Mouse (Mus musculus) stomach, postnatal 0 days (tissue): ENCODE data around the gene Slc6a1. TPM values are rescaled to one million over a fixed set of nuclear protein-coding genes. Genes with fewer than 3 reads are reported as not detected.

Experiments
- ATAC-seq: fragments of 200-750 bp; cut with Nextera tagmentation; 2 replicates; pipeline ENCODE4 v1.8.0; 2017; ENCODE audit not compliant: low FRiP score, low TSS enrichment
- DNase-seq: peaks from one replicate; pipeline ENCODE4 v3.0.0-alpha.2; 2016; ENCODE audit warnings: low spot score
- H3K27ac ChIP-seq: fragments of 300-500 bp; sonication (generic); replicated peaks from 2 replicates; pipeline ENCODE4 v1.5.1; 2014; ENCODE audit warnings: mild to moderate bottlenecking, control low read depth
- H3K27me3 ChIP-seq: fragments of 300-500 bp; sonication (generic); 2 replicates; pipeline ENCODE4 v1.6.1; 2014; ENCODE audit warnings: low read length; ENCODE audit not compliant: control insufficient read depth, insufficient read depth
- H3K36me3 ChIP-seq: fragments of 300-500 bp; sonication (generic); 2 replicates; pipeline ENCODE4 v1.6.1; 2014; ENCODE audit warnings: low read length, mixed read lengths; ENCODE audit not compliant: control insufficient read depth, insufficient read depth
- H3K4me1 ChIP-seq: fragments of 300-500 bp; sonication (generic); replicated peaks from 2 replicates; pipeline ENCODE4 v1.6.1; 2014; ENCODE audit warnings: antibody characterized with exemption; ENCODE audit not compliant: control insufficient read depth, insufficient read depth
- H3K4me2 ChIP-seq: fragments of 300-500 bp; sonication (generic); replicated peaks from 2 replicates; pipeline ENCODE4 v1.6.1; 2014; ENCODE audit warnings: low read depth, mild to moderate bottlenecking, control low read depth, moderate library complexity
- H3K4me3 ChIP-seq: fragments of 300-500 bp; sonication (generic); 2 replicates; pipeline ENCODE4 v1.5.1; 2014; ENCODE audit warnings: low read depth, low read length, control low read depth
- H3K9ac ChIP-seq: fragments of 300-500 bp; sonication (generic); 2 replicates; pipeline ENCODE4 v1.6.1; 2014; ENCODE audit warnings: mild to moderate bottlenecking, low read length, control low read depth, mixed read lengths
- H3K9me3 ChIP-seq: fragments of 300-500 bp; sonication (generic); 2 replicates; pipeline ENCODE4 v1.6.1; 2016; ENCODE audit warnings: low read length; ENCODE audit not compliant: control insufficient read depth
- CTCF ChIP-seq: IDR thresholded peaks from 2 replicates; pipeline ENCODE4 v1.5.1; 2016; ENCODE audit warnings: antibody characterized with exemption, low read depth, mild to moderate bottlenecking, moderate library complexity
- EP300 ChIP-seq: optimal IDR thresholded peaks from 2 replicates; pipeline ENCODE3; 2016; ENCODE audit warnings: antibody characterized with exemption
- WGBS: fragments of 180-500 bp; shearing (Covaris S2); extraction: QIAGEN DNeasy Blood & Tissue Kit; methylation state at CpG from one replicate; pipeline ENCODE4 v1.1.7; 2014; 5-methylcytosine and 5-hydroxymethylcytosine counted together
- polyA plus RNA-seq: library from polyadenylated mRNA; unstranded; fragments of >200 nt; fragmentation: Nextera tagmentation; extraction: Ambion mirVana; gene quantifications from 2 replicates; pipeline ENCODE4 v1.2.1, GENCODE M21; 2015

Slc6a1 gene
- polyA plus RNA-seq, 1 experiment from 2014 or later, result not detected

DNA sequence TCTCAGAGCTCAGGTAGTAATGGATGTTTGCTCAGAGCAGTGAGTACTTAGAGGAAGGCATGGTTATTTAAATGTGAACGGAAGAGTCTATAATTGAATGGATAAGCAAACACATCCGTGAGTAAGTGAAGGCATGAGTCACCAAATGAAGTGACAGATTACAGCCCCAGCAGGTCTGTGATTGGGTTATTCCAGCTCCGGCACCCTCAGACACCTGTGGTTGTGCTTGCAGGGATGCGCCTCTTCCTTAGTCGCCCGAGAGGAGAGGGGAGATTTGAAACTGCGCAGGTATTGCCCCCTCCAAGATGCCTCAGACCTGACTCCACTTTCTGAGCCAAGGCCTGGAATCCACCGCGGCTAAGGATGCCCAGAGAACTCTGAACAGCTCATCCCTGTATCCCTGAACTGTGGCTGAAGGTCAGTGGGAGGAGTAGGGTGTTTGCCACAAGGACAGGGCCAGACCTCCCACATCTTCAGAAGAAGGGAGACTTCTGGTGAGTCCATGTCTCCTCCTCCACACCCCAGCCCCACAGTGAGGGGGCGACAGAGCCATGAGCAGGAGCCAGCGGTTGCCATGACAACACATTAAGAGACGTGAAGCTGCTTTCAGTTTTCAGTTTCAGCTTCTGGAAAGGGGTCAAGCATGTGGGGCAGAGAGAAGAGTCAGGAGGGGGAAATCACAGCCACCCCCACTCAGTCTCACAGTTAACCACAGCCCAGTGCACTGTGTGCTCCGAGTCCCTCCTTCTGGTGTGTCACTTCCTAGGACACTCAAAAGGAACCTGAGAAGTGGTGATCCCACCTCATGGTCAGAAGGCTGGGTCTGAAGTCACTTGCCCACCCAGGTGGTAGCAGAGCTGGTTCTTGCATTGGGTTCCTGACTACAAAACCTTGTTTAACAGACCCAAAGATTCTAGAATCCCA, 65.7 kb downstream of the Slc6a1 start:
- H3K4me1 ChIP-seq, result no peaks in the 10 kb centered on the region
- H3K9ac ChIP-seq, result no peak overlapping the region
- no peak overlapping the region for H3K4me2 ChIP-seq
- H3K9me3 ChIP-seq, result no peaks in the 10 kb centered on the region
- WGBS, result 34% methylated on average over 13 of the region's 13 CpGs
- TF ChIP-seq CTCF, result 0 out of 2 replicates have a peak, but pooled peaks have one; percentile 11
- TF ChIP-seq EP300, result no peak
- H3K4me3 ChIP-seq, result no peak overlapping the region
- no peak overlapping the region for H3K27ac ChIP-seq
- no peaks in the 10 kb centered on the region for H3K36me3 ChIP-seq
- H3K27me3 ChIP-seq, result no peaks in the 10 kb centered on the region
- DNase-seq (no peak), ATAC-seq (0 out of 2 replicates have a peak, but pooled peaks have one; percentile 25)

DNA sequence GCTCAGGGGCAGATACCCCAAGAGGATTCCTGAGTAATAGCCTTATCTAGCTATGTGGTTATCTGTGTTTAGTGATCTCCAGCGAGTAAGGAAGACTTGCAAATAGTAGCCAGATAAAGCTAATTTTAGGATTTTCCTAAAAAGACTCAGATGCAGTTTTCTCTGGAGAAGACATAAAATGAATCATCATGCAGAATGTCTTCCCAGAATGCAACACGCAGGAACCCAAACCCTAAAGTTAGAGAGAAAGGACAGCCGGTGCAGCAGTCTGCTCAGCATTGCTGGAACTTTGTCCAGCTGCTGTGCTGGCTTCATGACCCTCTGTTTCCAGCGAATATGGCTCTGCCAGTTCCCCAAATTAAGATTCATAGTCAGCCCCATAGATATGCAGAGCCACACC, 72.2 kb downstream of the Slc6a1 start:
- Histone ChIP-seq H3K4me3 (no peak overlapping the region), H3K4me2 (no peak overlapping the region), H3K4me1 (no peaks in the 10 kb centered on the region), H3K36me3 (no peaks in the 10 kb centered on the region), H3K9ac (no peak overlapping the region), H3K27ac (no peak overlapping the region), H3K9me3 (no peaks in the 10 kb centered on the region), H3K27me3 (no peaks in the 10 kb centered on the region)
- ATAC-seq (no peak), DNase-seq (no peak)
- TF ChIP-seq CTCF, result no peak
- no peak for TF ChIP-seq EP300
- 39% methylated on average over 4 of the region's 4 CpGs for WGBS

DNA sequence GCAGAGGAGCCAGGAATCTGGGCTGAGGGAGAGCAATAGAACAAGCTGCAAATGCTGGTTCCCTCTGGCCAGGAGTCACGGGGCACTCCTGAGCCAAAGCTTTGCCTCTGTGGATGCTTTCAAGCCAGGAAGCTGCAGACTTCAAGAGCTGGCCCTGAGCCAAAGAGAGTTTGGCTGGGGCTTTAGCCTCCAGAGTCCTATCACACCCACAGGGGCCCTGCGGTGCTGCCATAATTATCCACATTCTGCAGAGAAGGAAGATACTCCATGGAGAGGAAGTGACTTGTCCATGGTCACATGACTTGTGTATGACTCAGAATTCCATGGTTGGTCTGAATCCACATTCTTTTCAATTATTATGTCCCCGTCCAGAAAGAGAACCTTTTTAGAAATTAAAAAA, 75.7 kb downstream of the Slc6a1 start:
- no peak overlapping the region for H3K4me2 ChIP-seq
- H3K36me3 ChIP-seq, result no peaks in the 10 kb centered on the region
- TF ChIP-seq EP300, result no peak
- TF ChIP-seq CTCF, result no peak
- no peak overlapping the region for H3K4me3 ChIP-seq
- H3K27me3 ChIP-seq, result no peaks in the 10 kb centered on the region
- no peaks in the 10 kb centered on the region for H3K4me1 ChIP-seq
- ATAC-seq (no peak), DNase-seq (no peak)
- H3K27ac ChIP-seq, result no peak overlapping the region
- H3K9me3 ChIP-seq, result no peaks in the 10 kb centered on the region
- no peak overlapping the region for H3K9ac ChIP-seq
- WGBS, result 35% methylated on average over 3 of the region's 3 CpGs

DNA sequence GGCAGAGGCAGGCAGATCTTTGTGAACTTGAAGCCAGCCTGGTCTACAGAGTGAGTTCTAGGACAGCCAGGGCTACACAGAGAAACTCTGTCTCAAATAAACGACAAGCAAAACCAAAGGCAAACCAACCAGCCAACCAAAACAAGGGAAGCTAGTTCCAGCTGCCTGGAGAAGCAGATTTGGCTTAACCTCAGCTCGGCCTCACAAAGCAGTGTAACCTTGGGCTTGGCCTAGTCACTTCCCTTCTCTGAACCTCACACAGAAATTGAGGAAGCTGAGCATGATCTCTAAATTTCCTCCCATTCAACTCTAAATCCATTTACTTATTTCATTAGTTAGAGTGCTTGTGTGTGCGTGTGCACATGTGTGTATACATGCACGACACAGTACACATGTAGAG, 79.9 kb downstream of the Slc6a1 start:
- Histone ChIP-seq H3K4me3 (no peak overlapping the region), H3K4me2 (no peak overlapping the region), H3K9me3 (no peaks in the 10 kb centered on the region), H3K27me3 (no peaks in the 10 kb centered on the region), H3K36me3 (no peaks in the 10 kb centered on the region), H3K27ac (no peak overlapping the region), H3K9ac (no peak overlapping the region), H3K4me1 (no peaks in the 10 kb centered on the region)
- TF ChIP-seq EP300 (no peak), CTCF (no peak)
- ATAC-seq (no peak), DNase-seq (no peak)
- 72% methylated on average over 4 of the region's 4 CpGs for WGBS

DNA sequence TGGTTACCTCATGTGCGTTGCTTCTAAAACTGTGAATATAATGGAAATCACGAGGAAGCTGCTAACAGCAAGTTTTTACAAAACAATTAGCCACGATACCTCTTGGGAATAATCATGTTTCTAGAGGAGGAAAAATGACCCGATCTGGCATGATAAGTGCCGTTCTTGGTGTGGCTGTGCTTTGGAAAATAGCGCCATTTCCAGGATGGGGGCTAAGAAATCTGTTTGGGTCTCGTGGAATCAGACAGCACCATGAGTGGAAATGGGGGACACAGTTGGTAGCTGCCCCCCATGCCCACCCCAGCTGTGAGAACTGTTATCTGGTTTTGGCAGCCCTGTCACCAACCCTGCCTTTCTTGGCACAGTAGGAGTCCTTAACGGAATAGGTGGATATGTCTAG, 81.3 kb downstream of the Slc6a1 start:
- no peak overlapping the region for H3K9ac ChIP-seq
- no peak overlapping the region for H3K27ac ChIP-seq
- no peak overlapping the region for H3K4me3 ChIP-seq
- H3K27me3 ChIP-seq, result no peaks in the 10 kb centered on the region
- no peak for TF ChIP-seq EP300
- TF ChIP-seq CTCF, result no peak
- H3K4me2 ChIP-seq, result no peak overlapping the region
- WGBS, result 82% methylated on average over 8 of the region's 8 CpGs
- no peaks in the 10 kb centered on the region for H3K4me1 ChIP-seq
- no peak for ATAC-seq
- no peak for DNase-seq
- H3K9me3 ChIP-seq, result no peaks in the 10 kb centered on the region
- no peaks in the 10 kb centered on the region for H3K36me3 ChIP-seq

DNA sequence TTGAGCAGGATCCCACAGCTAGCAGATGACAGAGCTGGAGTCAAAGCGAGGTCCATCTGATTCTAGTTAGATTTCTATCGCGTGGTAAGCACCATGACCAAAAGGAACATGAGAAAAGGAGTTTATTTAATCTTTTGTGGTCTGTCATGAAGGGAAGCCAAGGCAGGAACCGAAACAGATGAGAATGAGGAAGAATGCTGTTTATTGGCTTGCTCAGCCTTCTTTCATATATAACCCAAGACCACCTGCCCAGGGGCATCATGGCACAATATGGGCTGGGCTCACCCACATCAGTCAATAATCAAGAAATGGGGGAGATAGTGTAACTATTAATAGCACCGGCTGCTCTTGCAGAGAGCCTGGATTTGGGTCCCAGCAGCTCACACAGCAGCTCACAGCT, 82.3 kb downstream of the Slc6a1 start:
- WGBS, result 66% methylated on average over 5 of the region's 5 CpGs
- Histone ChIP-seq H3K27ac (no peak overlapping the region), H3K9me3 (no peaks in the 10 kb centered on the region), H3K9ac (no peak overlapping the region), H3K4me2 (no peak overlapping the region), H3K4me3 (no peak overlapping the region), H3K27me3 (no peaks in the 10 kb centered on the region), H3K4me1 (no peaks in the 10 kb centered on the region), H3K36me3 (no peaks in the 10 kb centered on the region)
- ATAC-seq (no peak), DNase-seq (no peak)
- TF ChIP-seq CTCF (no peak), EP300 (no peak)
